Mouse (Mus musculus) CH12.LX (cell line): ENCODE measurements around the gene Hpn. TPM values are rescaled to one million over a fixed set of nuclear protein-coding genes. Genes with fewer than 3 reads are reported as not detected.

Experiments used
- DNase-seq: peaks from one replicate; pipeline ENCODE4 v3.0.0-alpha.2; 2013; ENCODE audit errors: extremely low read depth
- H3K27ac ChIP-seq: 2 replicates; pipeline ENCODE4 v1.5.1; 2012; ENCODE audit warnings: low read depth, mild to moderate bottlenecking, control low read depth, moderate library complexity; ENCODE audit not compliant: insufficient read depth
- H3K27me3 ChIP-seq: replicated peaks from 2 replicates; pipeline ENCODE3; 2012; ENCODE audit warnings: inconsistent platforms
- H3K36me3 ChIP-seq, 2 experiments: replicated peaks in 1 of 2; 2 replicates each; pipeline versions ENCODE3 to v1.6.1; 2012; ENCODE audit warnings: inconsistent platforms in 1 of 2, low read length in 1 of 2, mild to moderate bottlenecking in 1 of 2, mixed read lengths in 1 of 2, moderate library complexity in 1 of 2; ENCODE audit not compliant: control insufficient read depth in 1 of 2, insufficient read depth in 1 of 2
- H3K4me1 ChIP-seq, 2 experiments: 2 replicates each; pipeline ENCODE4 v1.6.1; 2012; ENCODE audit warnings: inconsistent platforms in 1 of 2, moderate library complexity in 1 of 2; ENCODE audit not compliant: insufficient read depth in 2 of 2, control insufficient read depth in 1 of 2
- H3K4me2 ChIP-seq: 2 replicates; pipeline ENCODE4 v1.6.1; 2012; ENCODE audit warnings: low read depth, mild to moderate bottlenecking, control low read depth; ENCODE audit not compliant: poor library complexity, insufficient read depth, severe bottlenecking
- H3K4me3 ChIP-seq, 3 experiments: fragments of 150-350 bp in 1 of 3; sonication (generic) in 1 of 3; replicated peaks in 1 of 3; 2 replicates each; pipeline versions ENCODE3 to v1.5.1; 2011 to 2012; ENCODE audit warnings: low read depth in 2 of 3, low read length in 2 of 3, mild to moderate bottlenecking in 2 of 3, moderate library complexity in 2 of 3, control low read depth in 1 of 3, improper control_type of control experiment in 1 of 3, inconsistent platforms in 1 of 3, mixed read lengths in 1 of 3; ENCODE audit not compliant: poor library complexity in 1 of 3
- H3K79me2 ChIP-seq: replicated peaks from 2 replicates; pipeline ENCODE4 v1.6.1; 2012; ENCODE audit warnings: mild to moderate bottlenecking, moderate library complexity; ENCODE audit not compliant: control insufficient read depth, poor library complexity, insufficient read depth, severe bottlenecking; ENCODE audit errors: extremely low read depth
- H3K9ac ChIP-seq: 2 replicates; pipeline ENCODE4 v1.6.1; 2012; ENCODE audit warnings: low read depth, mild to moderate bottlenecking, control low read depth, moderate library complexity; ENCODE audit not compliant: insufficient read depth
- H3K9me3 ChIP-seq: replicated peaks from 2 replicates; pipeline ENCODE3; 2012; ENCODE audit warnings: low read length, inconsistent platforms, mixed read lengths
- CTCF ChIP-seq, 2 experiments: IDR thresholded peaks in 1 of 2; conservative IDR thresholded peaks in 1 of 2; 2 replicates each; pipeline ENCODE4 v1.5.1; 2011 to 2012; ENCODE audit warnings: low read depth in 2 of 2, low read length in 2 of 2, improper control_type of control experiment in 1 of 2, inconsistent platforms in 1 of 2, mild to moderate bottlenecking in 1 of 2, moderate library complexity in 1 of 2
- E2F4 ChIP-seq: IDR thresholded peaks from 2 replicates; pipeline ENCODE4 v1.6.1; 2011; ENCODE audit warnings: low read depth, low read length, improper control_type of control experiment; ENCODE audit not compliant: insufficient replicate concordance
- ELF1 ChIP-seq: IDR thresholded peaks from 2 replicates; pipeline ENCODE4 v1.6.1; 2014; ENCODE audit warnings: low read depth, mild to moderate bottlenecking, inconsistent platforms, low read length, improper control_type of control experiment
- HCFC1 ChIP-seq: IDR thresholded peaks from 2 replicates; pipeline ENCODE4 v1.6.1; 2012; ENCODE audit warnings: low read depth, mild to moderate bottlenecking, inconsistent platforms, low read length, improper control_type of control experiment
- IRF4 ChIP-seq: IDR thresholded peaks from 2 replicates; pipeline ENCODE4 v1.6.1; 2014; ENCODE audit warnings: low read depth, mild to moderate bottlenecking, inconsistent platforms, low read length, improper control_type of control experiment
- JUND ChIP-seq: conservative IDR thresholded peaks from 2 replicates; pipeline ENCODE4 v1.6.1; 2011; ENCODE audit warnings: low read depth, low read length, improper control_type of control experiment
- KAT2A ChIP-seq: IDR thresholded peaks from 2 replicates; pipeline ENCODE4 v1.6.1; 2012; ENCODE audit warnings: low read length, improper control_type of control experiment, inconsistent platforms; ENCODE audit not compliant: insufficient replicate concordance
- MYC ChIP-seq: IDR thresholded peaks from 2 replicates; pipeline ENCODE4 v1.6.1; 2011; ENCODE audit warnings: low read depth, mild to moderate bottlenecking, improper control_type of control experiment, low read length
- POLR2A ChIP-seq: IDR thresholded peaks from 2 replicates; pipeline ENCODE4 v1.6.1; 2011; ENCODE audit warnings: low read depth, mild to moderate bottlenecking, improper control_type of control experiment, low read length
- RAD21 ChIP-seq: IDR thresholded peaks from 2 replicates; pipeline ENCODE4 v1.6.1; 2011; ENCODE audit warnings: low read depth, mild to moderate bottlenecking, low read length, improper control_type of control experiment, moderate library complexity
- UBTF ChIP-seq: IDR thresholded peaks from 2 replicates; pipeline ENCODE4 v1.6.1; 2012; ENCODE audit warnings: low read depth, mild to moderate bottlenecking, inconsistent platforms, low read length, improper control_type of control experiment, moderate library complexity
- USF1 ChIP-seq: IDR thresholded peaks from 2 replicates; pipeline ENCODE4 v1.6.1; 2014; ENCODE audit warnings: low read depth, mild to moderate bottlenecking, inconsistent platforms, low read length, improper control_type of control experiment
- dilution Hi-C: fragments of 300-500 bp; cut with MboI; formaldehyde crosslinking; loops from 2 replicates; pipeline ENCODE4 v1.14.3; 2020; ENCODE audit warnings: low sequenced_read_pairs; ENCODE audit not compliant: extremely low pct_unique_long_range_greater_than_20kb, extremely low pct_ligation_motif_present
- in situ Hi-C: fragments of 300-500 bp; cut with MboI; formaldehyde crosslinking; loops from 3 replicates; pipeline ENCODE4 v1.14.3; 2019; ENCODE audit warnings: low sequenced_read_pairs, low pct_ligation_motif_present, low pct_unique_long_range_greater_than_20kb, mixed read lengths
- polyA plus RNA-seq: library from polyadenylated mRNA; unstranded; fragments of >175 nt; gene quantifications from 2 replicates; pipeline ENCODE4 v1.2.1, GENCODE M21; 2012; ENCODE audit warnings: low read depth; ENCODE audit not compliant: insufficient read length
- total RNA-seq, 2 experiments: library from RNA; depleted of rRNA; stranded (reverse); fragments of 300-350 nt in 1 of 2; fragments of >200 nt in 1 of 2; gene quantifications; 2 replicates each; pipeline ENCODE4 v1.2.3; 2012 to 2014

Gene Hpn
- total and polyA plus RNA-seq, 3 experiments: 3.0 to 16.7 (median 8.7) TPM

- no peak overlapping the region for H3K27ac ChIP-seq
- no peak overlapping the region for H3K4me2 ChIP-seq
- TF ChIP-seq UBTF (no peak), JUND (no peak), RAD21 (no peak), MYC (no peak), HCFC1 (no peak), IRF4 (no peak), E2F4 (no peak)
- TF ChIP-seq, all 38 proteins: peak for 0
- dilution Hi-C loops (no loop called here), in situ Hi-C loops (no loop called here)
- no peak for DNase-seq
- H3K36me3 ChIP-seq: no peaks in the 10 kb centered on the region
- peaks cover 67% of the 10 kb centered on the region for H3K27me3 ChIP-seq
- H3K9me3 ChIP-seq: no peaks in the 10 kb centered on the region
- H3K9ac ChIP-seq: no peak overlapping the region
- H3K4me3 ChIP-seq: no peak overlapping the region
- H3K4me1 ChIP-seq: peaks cover 13 to 31% of the 10 kb centered on the region in 2 experiments
- H3K79me2 ChIP-seq: no peaks in the 10 kb centered on the region
These were observed 60.3 kb downstream of the Hpn start for GRCm38 (mm10) chr7:31054661-31055320.

- no peaks in the 10 kb centered on the region for H3K36me3 ChIP-seq
- no peak overlapping the region for H3K4me2 ChIP-seq
- in situ Hi-C loops: no loop called here
- H3K4me1 ChIP-seq: peaks cover 13 to 25% of the 10 kb centered on the region in 2 experiments
- no peak overlapping the region for H3K4me3 ChIP-seq
- no peak for DNase-seq
- no peak for TF ChIP-seq RAD21
- no peak for TF ChIP-seq USF1
- TF ChIP-seq CTCF (conservative IDR thresholded peaks at IDR 0.05 in 1 of 2, IDR thresholded peaks at IDR 0.05 in 1 of 2; ENCODE audit: low read depth in 2 of 2, low read length in 2 of 2): no peak
- TF ChIP-seq POLR2A: no peak
- TF ChIP-seq ELF1: no peak
- TF ChIP-seq KAT2A: no peak
- TF ChIP-seq, all 38 proteins: peak for 0
- peaks cover 74% of the 10 kb centered on the region for H3K27me3 ChIP-seq
- no peak overlapping the region for H3K9ac ChIP-seq
- H3K9me3 ChIP-seq: no peaks in the 10 kb centered on the region
- no peaks in the 10 kb centered on the region for H3K79me2 ChIP-seq
- no peak overlapping the region for H3K27ac ChIP-seq
- dilution Hi-C loops: no loop called here
These were observed 61.1 kb downstream of the Hpn start for GRCm38 (mm10) chr7:31053882-31054447.
